Mouse (Mus musculus): Measurements from ENCODE around the gene Map1lc3b.
A peak's percentile ranks its signal among the peaks of the same experiment; 100 is the strongest.

Gene Map1lc3b

DNA sequence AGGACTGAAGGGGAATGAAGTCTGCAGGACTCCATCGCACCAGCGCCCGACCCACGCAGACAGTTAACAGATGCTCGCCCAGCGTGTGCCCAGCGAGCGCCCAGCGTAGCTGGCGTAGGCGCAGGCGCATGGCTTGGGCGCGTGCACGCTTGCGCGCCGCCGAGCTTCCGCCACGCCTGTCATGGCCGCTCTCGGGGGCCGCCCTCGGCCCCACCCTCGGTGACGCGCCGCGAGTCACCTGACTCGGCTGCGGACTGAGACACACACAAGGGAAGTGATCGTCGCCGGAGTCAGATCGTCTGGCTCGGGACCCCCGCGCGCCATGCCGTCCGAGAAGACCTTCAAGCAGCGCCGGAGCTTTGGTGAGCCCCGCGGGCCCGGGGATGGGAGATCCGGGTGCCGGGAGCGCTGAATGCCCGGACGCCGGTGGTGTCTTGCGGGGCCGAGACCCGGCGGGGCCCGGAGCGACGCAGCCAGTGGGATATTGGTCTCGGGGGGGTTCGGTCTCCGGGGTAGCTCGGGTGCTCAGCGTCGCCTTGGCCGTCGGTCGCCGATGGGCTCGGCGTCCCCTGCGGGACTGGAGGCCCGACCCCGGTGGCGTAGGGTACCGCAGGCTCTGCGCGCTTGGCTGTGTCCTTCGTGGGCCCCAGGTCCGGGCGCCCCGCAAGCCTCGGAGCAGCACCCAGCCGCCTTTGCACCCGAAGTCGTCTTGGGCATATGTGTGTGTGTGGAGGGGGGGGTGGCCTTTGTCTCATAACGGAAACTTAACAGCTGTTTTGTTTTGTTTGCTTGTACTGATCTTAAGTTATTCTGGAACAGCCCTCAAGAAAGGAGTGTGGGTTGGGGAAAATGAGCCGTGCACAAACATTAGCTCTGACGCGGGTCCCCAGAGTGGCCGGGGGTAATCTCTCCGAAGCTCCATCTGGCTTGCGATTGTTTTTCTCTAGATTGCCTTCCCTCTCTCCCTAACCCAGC, at the start of gene Map1lc3b:
Gene Map1lc3b (plus strand): TSS at position 159 of the 975 bp plus-strand sequence.
- peak; percentile 97 for DNase-seq (ENCODE audit: low spot score)

DNA sequence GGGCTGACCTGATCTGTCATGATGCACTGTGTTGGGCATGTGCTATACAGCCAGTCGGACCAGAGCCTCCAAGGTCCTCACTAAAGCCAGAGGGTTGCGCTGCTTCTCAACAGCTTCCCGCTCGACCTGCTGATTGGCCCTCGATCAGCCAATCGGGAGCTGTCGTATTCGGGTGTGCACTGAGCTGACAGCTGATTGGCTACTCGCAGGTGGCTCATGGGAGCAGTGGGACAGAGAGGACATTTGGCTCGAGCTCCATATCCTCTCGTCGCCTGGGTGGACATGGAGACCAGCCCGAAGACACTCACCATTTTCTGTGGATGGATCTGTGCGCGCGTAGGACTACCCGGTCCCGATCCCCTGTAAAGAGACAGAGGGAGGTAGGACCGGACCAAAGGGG, 48.3 kb upstream of the Map1lc3b start:
- DNase-seq (ENCODE audit: low spot score): no peak

DNA sequence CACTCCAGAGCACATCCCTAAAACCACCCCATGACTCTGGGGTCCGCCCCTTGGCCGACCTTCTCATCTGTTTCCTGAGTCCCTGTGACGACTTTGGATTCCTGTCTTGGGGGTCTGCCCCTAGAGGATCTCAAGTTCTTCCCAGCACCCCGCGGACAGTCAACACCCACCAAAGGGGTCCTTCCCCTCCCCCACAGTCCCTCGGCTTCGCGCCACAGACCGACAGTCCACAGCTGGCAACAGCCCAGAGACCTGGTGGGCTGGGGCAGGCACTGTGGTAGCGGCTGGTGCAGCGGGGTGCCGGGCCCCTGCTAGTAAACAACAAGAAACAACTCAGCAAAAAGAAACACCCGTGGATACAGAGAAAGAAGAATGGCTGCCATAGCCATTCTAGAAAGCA, 47.3 kb upstream of the Map1lc3b start:
- no peak for DNase-seq (ENCODE audit: low spot score)

DNA sequence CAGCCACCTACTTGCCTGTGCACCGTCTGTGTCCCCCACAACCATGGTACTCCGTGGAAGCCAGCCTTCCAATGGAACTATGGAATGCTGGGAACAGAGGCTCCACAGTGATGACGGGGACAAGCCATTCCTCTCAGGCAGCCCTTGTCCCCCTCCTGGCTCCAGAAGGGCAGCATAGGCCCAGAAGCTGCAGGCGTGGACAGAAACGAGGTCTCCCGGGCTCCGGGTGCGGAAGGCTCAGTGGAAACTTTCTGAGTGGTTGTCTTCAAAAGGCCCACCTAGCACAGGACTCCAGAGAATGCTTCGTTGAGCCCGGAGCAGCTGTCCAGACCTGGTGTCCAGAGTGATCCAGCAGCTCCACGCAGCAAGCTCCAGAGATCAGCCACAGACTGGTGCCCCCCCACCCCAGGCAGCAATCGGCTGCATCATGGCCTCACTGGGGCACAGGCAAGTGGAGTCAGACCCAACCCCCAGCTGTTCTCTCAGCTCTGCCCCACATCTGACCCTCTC, 45.8 kb upstream of the Map1lc3b start, which contains the start of gene 1700018B08Rik:
Gene 1700018B08Rik (minus strand): TSS at position 45 of the 510 bp plus-strand sequence.
- no peak for DNase-seq (ENCODE audit: low spot score)

DNA sequence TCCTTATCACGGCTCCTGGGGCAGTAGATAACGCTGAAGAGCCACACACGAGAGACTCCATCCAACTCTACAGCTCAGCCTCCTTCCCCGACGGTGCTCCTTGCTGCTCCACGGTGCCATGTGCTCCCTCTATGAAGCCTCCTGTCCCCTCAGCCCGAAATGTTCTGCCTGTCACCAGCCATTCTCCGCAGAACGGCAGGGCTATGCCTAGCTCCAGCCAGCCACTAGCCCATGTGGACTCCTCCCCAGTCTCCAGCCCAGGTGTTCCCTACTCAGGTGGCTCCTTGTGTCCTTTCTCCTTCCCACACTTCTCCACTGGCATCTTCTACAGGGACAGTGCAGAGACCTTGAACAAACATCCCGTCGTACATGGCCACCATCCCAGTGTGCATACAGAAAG, 45.2 kb upstream of the Map1lc3b start:
- DNase-seq (ENCODE audit: low spot score): no peak

DNA sequence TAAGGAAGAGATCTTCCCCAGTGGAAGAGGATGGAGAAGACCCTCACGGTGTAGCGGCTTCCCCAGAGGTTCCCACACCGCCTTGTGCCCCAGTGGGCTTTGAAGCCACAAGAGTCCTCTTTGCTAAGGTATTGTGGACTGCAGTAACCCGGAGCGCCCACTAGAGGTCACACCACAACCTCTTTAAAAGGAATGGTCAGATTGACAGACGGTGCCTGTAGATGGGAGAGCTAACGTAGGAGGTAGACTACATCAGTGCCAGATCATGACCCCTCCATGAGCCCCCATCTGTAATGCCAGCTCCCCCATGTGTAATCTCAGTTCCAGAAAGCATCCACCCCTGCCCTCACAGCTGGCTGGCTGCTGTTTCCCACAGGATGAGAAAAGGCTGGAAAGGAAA, 43.0 kb upstream of the Map1lc3b start:
- peak; percentile 61 for DNase-seq (ENCODE audit: low spot score)

DNA sequence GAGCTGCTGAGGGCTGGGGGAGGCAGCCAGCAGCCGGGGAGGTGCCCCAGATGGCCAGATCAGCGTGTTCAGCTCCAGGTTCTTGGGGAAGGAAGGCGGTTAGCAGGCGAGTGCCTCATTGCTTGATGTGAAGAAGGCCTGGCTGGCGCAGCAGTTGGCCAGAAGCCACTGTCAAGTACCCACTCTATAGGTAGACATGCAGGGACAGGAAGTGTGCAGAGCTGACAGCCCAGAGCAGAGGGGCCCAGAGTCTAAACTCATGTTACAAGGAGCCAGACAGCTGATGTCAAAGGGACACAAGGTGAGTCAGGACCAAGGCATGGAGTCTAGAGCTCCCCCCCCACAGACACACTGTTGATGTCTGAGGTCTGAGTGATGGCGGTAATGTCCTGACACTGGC, 40.1 kb upstream of the Map1lc3b start:
- no peak for DNase-seq (ENCODE audit: low spot score)

DNA sequence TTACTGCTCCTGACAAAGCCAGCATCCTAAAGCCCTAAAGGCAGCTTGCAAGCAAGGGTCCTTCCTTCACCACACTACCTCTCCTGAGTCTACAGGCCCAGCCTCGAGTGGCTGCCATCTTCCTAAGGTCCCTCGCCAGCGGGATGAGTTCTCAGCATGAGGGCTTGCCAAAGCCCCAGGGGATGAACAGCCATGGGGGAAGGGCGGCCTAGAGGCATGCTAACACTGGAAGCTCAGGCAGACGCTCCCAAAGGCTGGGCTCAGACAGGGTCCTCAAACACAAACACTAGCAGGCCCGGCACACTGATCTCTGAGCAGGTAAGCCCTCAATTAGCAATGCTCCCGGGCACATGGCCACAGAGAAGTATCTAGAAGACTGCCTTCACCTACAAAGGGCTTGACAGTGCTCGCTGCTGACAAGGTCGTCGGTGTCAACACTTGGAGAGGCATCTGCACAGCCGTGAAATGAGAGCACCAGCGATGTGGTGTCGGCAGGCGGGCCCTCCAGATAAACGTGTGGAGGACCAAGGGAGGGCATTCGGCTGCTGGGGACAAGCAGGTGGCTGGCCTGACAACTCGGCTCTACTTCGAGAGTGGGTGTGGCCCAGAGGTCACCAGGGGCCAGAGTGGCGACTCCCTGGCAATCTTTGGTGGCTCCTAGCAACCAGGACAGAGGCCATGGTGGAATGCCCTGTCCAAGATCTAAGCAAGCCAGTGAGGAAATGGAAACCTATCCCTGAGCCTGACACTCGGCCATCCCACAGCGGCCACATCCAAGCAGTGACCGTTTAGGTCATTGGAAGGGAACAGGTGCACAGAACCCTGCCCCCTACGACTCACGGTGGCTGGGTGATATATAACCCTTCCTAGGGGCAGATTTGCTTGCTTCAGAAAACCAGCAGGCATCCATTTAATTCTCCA, 38.8 kb upstream of the Map1lc3b start:
- DNase-seq (ENCODE audit: low spot score): no peak

DNA sequence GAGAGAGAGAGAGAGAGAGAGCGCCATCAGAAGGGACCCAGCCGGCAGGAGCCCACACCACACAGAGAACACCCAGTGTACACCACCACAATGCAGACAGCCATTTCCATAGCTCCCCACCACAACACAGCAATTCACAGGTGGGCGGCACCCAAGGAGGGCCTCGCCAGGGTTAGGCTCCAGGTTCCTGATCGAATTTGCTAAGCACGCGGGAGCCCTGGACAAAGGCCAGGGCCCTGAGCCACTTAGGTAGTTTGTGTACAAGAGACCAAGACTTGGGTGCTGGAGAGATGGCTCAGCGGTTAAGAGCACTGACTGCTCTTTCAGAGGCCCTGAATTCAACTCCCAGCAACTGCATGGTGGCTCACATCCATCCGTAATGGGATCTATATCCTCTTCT, 37.7 kb upstream of the Map1lc3b start:
- DNase-seq (ENCODE audit: low spot score): no peak

DNA sequence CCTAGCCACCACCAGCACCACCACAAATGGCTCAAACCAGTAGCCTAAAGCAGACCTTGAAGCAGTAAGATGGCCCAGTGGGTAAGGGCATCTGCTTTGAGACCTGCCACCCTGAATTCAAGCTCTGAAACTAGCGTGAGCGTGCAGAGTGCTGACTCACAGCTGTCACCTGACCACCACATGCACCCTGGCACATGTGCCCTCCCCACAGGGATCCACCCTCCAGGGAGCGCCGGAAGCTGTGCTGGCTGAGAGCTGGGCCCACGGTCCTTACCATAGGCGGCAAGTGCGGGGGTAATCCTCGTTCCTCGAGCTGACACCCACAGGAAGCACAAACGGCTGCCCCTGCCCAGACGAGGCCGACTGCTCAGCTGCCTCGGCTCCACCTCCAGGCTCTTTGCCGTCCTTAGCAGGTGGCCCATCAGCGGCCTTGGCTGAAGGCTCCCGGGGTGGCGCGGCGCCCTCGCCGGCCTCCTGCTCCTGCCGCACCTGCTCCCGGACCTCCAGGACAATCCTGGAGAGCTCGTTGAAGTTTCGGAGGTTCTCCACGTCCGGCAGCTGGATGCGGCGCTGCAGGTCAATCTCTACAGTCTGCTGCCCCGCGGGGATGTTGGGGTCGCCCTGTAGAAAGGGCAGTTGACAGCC, 36.2 kb upstream of the Map1lc3b start:
- DNase-seq (ENCODE audit: low spot score): no peak

DNA sequence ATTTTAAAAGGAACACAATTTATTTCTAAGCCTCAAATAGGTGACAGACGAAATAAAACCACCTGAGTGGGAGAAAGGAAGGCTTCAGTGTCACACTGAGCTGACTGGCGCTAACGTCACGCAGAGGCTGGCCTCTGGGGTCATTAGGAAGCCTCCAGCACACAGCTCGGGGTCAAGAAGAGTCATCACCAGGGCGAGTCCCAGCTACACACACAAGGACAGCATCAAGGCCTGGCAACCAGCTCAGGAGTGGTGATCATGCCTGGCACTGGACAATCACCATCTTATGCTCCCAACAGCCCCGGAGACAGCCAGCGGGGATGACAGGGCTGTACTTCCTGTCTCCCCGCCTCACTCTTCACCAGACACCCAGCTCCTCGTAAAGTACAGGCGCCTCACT, 32.4 kb upstream of the Map1lc3b start:
- DNase-seq (ENCODE audit: low spot score): no peak

DNA sequence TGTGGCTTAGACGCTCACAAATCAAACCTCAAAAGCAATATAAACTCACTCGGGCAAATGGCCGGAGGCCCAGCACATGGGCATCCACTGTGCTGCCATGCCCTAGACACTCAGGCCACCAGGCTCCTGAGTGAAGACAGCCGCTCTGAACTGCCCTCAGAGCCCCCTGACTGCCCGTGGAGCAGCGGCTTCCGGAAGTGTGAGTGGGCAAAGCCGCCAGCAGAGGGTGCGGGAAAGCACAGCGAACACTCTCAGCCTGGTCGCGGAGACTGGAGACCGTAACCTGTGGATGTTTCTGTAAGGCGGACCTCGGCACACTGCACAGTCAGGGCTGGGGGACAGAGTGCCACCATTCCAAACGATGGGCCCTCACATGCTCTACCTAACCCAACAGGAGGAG, 31.6 kb upstream of the Map1lc3b start:
- no peak for DNase-seq (ENCODE audit: low spot score)

DNA sequence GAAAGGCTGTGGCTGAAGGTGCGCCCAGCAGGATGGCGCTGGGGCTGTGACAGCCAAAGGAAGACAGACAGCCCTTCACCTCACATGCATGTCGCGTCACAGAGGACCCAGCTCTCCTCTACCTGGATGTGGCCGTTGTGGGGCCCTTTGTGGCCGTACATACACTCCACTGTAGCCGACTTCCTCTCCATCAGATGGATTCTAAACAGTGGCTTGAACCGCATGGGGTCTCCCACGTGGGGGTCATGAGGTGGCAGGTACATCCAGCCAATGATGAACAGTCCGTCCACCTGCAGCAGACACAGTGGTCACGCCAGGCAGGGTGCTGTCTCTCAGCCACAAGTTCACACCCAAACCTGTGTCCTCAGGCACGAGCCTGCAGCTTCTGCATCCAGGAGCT, 30.4 kb upstream of the Map1lc3b start:
- DNase-seq (ENCODE audit: low spot score): no peak

DNA sequence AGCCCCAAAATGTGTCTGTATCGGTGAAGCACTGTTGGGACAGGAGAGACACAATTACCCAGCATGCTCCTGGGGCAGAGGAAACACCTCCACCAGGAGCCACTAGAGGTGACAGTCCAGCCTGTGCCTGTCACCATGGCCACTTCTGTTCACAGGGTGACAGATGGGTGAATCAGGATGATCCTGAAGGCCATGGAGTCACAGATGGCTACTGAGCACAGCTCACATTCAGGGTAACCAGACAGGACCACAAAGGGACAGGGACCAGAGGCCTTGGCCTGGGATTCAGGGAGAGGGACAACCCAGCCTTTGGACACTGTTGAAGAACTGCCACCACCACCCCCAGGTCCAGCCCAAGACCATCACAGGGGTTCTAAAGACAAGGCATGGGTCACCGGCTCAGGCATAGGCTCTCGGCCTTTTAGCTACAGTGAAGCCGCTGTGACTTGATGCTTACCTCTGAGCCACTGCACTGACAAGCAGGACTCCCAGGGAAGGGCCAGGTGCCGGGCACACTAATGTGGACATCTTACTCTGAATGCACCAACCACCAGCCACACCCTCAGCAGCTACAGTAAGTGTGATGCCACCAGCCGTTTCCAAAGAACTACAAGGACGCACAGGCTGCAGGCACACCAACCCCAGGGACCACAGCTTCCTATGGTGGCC, 29.6 kb upstream of the Map1lc3b start:
- no peak for DNase-seq (ENCODE audit: low spot score)

DNA sequence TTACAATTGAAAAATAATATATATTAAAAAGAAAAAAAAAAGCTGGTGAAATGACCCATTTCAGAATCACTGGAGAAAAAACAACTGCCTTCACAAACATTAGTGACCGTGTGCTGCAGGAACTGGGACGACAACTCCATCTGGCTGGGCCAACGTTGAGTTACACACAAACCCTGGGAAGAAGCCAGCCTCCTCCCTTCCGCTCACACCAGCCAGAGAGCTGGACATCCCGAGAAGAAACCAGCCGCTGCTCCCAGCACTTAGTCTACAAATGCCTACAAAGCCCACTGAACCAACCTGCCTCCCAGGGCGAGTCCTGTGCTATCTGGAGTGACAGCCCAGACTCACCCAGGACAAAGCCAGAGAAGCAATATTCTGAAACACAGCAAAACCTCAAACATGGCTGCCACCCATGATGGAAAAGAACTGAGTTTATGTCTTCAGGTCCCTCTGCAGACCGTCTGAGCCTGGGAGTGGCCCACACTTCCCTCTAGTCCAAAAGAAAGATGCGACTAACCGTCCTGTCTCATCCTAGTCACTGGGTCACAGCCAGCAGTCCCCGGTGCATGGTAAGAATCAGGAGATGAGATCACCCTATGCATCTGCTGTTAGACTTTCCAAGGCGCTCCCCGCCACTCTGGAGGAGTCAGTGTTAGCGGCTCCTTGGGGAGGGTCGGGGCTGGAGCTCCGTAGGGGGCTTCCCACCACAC, 28.4 kb upstream of the Map1lc3b start:
- DNase-seq (ENCODE audit: low spot score): no peak

DNA sequence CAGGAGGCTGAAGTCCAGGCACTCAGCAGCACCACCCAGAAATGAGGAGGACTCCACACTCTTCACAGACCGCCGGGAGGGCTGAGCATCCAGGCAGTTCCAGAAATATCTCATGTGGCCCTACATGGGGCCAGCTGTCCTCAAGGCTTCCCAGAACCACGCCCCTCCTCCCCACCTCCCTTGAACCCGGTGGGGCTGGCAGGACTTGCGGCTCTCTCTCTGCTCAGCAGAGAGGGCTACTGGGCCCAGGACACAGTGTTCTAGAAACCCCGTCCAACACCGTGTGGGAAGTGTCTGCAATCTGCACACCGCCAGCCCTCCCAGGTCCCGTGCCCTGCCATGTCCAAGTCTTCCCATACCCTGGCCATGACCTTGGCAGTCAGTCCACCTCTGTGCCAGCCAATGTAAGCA, 27.2 kb upstream of the Map1lc3b start:
- DNase-seq (ENCODE audit: low spot score): no peak

DNA sequence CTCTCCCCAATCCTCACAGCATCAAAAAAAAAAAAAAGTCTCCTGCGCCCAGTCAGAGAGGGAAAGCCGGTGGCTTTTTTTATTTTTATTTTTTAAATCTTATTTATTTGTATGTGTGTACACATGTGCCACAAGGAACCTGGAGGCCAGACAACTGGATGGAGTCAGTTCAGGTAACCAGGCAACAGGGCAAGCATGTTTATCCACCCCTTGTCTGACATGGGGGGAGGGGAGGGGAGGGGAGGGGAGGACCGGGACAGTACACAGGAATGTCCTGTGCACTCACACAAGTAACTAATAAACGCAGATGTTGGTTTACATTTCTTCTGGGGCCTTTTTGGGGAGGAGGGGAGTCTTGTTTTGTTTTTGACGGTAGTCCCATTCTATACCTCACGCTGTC, 26.5 kb upstream of the Map1lc3b start:
- DNase-seq (ENCODE audit: low spot score): no peak

DNA sequence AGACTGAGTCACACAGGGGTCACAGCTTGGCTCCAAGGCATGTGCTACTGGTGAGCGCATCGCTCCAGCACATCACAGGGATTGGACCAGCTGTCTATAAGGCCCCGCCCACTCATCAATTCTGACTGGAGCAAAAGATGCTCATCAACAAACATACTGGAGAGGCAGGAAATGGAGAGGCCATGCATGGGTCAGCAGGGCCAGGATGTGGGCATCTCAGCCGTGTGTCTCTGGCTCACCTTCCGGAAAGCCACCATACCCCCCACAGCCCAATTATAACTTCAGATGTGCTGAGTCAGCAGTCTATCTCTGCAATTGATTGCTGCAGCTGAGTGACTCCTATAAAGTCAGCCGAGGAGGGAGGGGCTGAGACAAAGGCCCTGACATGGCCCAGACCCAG, 21.8 kb upstream of the Map1lc3b start:
- no peak for DNase-seq (ENCODE audit: low spot score)

DNA sequence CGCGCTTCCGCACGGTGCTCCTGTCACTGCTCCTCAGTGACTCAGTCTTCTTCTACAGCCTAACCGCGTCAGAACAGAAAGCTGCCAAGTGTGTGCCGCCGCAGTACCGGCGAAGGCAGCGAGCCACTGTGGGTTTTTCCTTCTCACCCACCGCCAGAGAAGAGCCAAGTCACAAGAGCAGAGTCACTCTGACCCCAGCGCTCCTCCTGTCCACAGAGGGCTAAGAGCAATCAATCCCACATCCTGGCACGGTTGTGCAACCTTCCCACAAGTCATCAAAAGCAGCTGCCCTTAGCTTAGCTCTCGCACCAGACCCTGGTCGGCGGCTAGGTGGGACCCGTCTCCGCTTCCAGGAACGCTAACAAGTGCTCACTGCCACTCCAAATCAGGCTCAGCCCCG, 19.8 kb upstream of the Map1lc3b start:
- no peak for DNase-seq (ENCODE audit: low spot score)

DNA sequence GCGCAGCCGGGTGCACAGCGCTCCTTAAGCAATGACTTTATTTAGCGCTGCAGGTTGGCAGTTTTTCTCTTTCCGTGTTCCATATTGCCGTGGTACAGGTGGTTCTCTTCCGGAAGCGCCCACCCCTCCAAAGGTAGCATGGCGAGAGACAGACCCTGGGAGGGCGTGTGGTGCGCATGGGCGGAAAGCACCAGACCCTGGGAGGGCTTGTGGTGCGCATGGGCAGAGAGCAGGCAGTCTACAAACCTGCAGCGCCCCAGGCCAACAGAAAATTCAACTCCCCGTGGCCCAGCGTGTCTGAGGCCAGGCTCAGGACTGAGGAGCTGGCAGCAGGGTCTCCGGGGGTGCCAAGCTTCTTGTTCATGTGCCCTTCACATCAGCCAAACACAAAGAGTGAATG, 19.4 kb upstream of the Map1lc3b start:
- DNase-seq (ENCODE audit: low spot score): no peak

DNA sequence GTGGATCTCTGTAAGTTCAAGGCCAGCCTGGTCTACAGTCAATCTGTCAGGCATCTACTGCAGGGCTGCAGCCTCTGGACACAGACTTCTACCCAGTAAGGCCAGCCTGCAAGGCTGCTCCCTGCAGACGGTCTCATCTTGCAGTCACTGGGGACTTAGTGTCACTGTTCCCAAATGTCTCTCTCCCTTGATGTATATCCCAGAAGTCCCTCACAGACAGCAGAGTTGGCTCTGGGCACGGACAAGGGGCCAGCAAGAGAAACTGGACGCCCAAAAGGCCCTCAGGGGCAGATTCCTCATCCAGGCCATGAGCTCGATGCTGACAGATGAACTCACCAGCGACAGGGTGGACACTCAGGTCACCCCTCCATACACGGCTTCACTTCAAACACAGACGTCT, 18.0 kb upstream of the Map1lc3b start:
- DNase-seq (ENCODE audit: low spot score): no peak
